Mouse (Mus musculus) 416B (cell line): Measurements from ENCODE around the gene Sox13.
A peak's percentile ranks its signal among the peaks of the same experiment; 100 is the strongest.
"Not testable (repeated sequence)": the region's sequence is repeated elsewhere in the genome, so short reads cannot be mapped to it uniquely, and the experiment has no call there.

ENCODE experiments used
- DNase-seq: peaks from one replicate; pipeline ENCODE4 v3.0.0; 2011; ENCODE audit warnings: low read depth

Sox13 gene

DNA sequence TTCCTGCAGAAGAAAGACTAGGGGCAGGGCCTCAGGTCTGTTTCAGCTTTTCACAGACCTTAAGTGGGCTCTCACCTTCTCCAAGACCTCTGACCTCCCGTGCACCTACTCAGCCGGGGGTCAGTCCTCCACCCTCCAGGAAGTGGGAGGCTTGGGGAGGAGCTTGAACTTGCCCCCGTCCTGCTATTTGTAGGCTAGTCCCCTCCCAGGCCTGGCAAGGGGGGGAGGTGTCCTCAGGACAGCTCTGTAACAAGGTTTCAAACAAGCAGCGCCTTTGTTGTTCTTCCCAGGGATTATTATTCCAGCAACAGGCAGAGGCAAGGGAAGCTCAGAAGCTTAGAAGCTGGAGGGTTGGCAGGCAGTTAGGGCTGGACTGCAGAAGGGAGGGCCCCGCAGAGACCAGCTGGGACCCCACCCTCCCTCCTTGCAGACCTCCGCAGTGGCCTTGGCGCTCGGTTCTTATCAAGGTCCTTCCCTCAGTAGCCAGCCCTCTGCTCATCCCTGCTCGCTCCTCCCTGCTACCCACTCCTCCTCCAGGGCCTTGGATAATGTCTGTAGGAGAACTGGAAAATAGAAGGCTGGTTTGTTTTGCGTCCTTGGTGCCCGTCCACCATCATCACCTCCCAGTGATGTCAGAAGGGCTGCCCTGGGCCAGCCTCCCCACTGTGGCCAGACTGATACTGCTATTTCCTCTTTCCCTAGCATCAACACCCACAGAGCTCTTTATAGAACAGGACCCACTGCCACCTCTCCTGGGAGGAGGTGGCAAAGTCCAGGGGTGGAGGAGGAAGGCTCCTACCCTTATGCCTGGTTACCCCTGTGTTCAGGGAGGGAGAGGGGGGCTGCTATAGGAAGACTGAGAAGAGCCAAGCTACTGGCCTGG, 56.3 kb downstream of the Sox13 start:
- no peak for DNase-seq

DNA sequence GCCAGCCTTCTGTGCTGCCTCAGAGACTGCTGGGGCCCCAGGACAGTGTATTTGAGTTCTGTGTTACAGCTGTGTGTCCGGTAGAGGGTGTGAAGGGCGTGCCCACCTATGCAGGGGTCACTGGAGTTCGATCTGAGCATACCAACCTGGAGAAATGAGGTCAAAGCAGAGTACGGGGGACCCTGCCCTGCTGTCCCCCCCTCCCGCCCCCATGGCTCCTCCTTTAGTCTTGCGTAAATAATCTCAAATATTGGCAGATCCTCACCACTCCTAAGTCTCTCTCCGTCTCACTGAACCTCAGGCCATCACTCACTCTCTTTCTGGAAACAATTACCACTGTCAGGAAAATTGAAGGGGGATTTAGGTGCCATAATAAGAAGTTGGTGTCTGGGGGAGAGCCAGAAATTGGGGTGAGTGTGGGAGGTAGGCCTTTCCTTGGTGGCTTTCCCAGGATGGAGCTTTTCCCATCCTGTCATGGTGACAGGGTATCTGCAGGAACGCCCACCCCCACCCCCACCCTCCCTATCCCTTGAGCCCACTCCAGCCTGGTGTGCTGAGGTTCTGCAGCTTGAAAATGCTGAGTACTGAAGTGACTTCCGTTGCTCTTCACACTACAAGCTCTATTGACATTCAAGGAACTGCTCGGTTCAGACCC, 57.1 kb downstream of the Sox13 start:
- DNase-seq = no peak

DNA sequence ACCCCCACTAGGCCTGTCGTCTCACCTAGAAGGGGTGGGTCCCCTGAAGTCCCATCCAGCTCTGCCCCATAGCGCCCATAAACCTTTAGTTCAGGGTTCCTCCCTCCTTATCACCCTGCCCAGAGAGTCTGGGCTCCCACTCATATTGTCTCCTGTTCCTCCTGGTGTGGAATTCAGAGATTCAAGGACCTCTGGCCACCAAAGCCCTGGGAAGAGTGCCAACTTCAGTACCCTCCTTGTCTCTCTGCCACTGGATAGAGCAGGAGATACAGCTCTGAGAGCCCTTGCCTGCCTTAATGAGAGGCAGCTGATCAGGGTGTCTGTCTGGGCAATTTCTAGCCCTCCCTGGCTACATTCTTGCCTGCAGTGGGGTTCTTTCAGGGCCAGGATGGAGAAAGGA, 59.3 kb downstream of the Sox13 start:
- no peak for DNase-seq

DNA sequence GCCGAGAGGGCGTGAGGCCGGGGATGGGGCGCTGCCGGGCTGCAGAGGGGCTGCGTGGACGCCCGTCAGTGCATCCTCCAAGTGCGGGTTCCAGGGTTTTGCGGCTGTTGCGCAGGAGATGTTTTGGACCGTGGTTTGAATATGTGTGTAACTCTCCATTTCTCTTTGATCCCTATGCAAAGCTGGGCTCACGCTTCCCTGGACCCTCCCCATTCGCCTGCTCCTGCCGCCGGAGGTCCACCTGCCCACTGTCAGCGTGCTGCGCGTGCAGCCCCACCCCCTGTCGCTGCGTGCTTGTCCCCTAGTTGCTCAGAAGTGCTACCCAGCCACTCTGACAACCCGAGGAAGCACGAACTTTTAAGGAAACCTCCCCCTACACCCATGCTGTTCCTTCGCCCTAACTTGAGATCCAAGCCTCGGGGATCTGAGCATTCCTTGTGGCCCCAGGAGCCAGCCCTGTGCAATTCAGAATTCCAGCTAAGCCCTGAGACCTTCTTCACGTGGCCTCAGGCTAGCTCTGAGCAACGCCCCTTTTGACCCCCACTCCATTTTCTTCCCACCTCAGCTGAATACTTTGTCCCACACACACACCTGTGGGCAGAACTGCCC, 60.1 kb downstream of the Sox13 start:
- DNase-seq = no peak

DNA sequence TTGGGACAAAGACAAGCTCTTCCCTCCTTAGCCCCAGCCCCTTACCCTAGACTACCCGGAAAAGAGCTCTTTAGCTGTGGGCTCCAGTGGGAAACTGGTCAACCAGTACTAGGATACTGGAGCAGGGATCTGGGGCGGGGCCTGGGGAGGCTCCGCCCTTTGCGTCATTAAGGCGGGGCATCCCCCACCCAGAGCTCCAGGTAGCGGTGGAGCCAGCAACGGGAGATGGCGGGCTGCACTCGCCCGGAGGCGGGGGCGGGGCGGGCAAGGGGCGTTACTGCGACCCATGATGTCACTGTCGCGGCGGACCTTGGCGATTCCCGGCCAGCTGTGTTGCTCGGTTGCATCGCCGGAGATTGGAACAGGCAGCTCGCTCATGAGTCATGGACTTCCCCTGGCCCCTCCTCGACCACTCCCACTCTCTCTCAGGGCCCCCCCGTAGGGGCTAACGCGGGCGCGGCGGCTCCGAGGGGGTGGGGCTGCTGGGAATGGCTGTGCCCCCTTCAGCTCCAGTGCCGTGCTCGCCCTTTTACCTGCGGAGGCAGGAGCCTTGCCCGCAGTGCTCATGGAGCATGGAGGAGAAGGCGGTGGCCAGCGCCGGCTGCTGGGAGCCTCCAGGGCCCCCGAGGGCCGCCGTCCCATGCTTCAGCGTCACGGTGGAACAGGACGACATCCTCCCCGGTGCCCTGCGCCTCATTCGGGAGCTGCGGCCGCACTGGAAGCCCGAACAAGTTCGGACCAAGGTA, 60.7 kb downstream of the Sox13 start, which contains the start of gene Etnk2:
TSS of gene Etnk2 (plus strand) at position 297 of the 746 bp plus-strand sequence.
- DNase-seq = no peak

DNA sequence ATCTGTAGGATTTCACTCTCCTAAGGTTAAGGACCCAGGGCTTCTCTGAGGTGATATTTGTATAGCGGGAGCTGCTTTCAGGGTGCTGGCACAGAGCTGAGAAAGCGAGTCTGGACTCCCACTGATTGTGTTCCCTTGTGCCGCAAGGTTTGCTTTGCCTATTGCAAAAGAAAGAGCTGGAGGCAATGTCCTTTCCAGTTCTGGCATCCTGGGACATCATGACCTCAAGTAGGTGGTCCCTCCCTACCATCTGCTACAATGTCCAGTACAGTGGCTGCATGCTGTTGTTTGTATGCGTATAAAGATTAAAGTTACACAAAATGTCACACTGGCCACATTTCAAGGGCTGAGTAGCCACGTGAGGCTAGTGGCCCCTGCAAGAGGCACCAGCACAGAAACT, 62.1 kb downstream of the Sox13 start:
- no peak for DNase-seq

DNA sequence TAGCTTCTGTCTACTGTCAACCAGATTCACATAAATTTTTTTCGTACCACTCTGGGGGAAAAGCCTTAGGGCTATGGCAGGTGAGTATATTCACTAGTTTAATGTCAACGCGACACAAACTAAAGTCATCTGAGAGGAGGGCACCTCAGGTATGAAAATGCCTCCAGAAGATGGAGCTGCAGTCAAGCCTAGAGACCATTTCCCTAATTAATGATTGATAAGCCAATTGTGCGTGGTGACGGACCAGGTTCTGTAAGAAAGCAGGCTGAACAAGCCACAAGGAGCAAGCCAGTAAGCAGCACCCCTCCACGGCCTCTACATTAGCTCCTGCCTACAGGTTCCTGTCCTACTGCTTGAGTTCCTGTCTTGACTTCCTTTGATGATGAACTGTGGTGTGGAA, 63.2 kb downstream of the Sox13 start:
- DNase-seq = no peak

DNA sequence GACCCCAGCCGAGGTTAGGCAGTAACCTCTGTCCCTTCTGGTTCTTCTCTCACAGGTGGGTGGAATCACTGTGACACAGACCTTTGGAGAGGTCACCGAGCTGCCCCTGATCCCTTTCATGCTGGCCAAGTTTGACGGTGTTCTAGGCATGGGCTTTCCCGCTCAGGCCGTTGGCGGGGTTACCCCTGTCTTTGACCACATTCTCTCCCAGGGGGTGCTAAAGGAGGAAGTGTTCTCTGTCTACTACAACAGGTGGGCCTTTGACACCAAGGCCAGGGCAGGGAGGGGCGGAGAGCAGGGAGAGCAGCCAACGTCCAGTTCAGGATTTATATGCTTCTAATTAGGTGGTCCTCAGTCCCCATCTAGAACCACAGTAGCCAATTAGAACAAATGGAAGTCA, 67.8 kb downstream of the Sox13 start:
- DNase-seq = no peak

DNA sequence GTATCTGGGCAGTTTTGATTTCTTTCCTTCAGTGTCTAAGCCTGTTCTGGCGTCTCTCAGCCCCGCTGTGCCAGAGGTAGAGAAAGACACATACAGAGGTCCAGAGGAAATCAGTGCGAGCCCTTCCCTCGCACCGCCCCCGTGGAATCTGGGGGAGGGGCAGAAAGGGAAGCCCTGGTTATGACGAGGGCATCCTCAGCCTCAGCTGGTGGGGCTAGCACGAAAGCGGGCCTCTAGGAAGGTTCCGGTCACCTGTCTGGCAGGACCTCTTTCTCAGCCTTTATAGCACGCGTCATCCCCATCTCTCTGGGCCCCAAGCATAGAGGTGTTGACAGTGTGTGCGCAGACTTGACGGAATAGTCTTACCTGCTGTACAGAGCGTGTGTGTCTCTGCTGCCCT, 68.3 kb downstream of the Sox13 start:
- DNase-seq = no peak

DNA sequence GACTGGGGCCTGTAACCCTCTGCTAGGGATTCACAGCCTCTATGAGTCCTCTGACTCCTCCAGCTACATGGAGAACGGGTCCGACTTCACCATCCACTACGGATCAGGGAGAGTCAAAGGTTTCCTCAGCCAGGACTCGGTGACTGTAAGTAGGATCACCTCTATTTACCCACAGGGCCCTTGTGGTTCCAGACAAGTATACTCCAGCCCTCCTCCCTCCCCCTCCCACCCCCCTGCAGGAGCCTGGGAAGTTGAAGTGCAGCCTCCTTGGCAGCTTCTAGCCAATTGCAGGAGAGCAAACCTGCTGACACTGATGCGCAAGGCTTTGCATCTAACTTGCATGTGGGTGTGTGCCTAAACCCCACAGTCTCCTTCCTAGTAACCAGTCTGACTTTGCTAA, 68.7 kb downstream of the Sox13 start:
- DNase-seq = no peak

DNA sequence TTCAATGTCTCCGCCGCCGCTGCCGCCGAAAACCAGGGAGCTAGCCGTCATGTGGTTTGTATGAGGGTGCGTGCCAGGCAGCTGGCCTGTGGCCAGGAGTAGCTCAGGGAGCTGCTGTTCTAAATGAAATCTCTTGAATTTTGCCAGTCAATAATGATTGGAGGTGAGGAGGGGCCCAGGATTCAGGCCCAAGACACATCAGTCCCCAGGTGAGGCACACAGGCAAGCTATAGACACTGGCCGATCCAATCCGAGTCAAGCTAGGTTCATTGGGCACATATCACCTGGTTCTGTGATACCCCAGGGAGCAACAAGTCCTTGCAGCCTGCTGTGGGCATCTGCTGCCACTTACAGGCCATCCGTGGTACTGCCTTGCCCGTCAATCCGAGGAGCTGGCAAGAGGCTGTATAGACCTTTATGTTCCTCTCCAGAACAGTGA, 70.8 kb downstream of the Sox13 start:
- DNase-seq = peak; percentile 68

DNA sequence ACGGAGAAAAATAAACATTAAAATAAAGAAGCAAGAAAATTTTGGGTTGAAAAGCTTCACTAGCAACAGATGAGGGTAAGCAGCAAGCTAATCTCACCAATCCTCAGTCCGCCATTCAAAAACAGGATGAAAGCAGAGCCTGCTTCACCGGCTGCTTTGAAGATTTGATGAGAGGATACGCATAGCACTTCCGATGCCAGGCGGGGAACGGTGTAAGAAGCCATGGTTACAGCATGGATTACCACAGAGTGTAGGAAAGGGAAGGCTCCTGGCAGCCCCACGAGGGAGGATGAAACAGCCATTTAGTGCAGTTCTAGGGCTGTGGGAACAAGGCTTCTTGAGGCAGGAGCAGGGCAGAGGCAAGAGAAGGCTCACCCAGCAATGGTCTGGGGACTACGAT, 72.4 kb downstream of the Sox13 start:
- no peak for DNase-seq

DNA sequence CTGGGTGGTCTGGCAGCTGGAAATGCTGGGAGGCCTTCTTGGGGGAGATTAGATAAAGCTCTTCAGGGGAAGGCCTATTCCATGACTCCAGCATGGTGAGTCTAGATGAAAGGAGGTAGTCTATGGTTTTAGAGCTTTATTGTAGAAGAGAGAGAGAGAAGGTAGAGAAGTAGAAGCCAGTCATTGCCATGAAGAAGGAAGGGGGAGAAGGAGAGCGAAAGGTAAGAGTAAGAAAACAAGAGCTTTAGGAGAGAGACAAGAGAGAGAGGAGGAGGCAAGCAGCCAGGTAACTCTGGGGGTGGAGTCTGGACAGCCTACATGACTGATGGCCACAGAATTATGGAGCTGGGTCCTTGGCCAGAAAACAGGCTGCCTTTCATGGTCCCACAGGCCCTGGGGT, 74.0 kb downstream of the Sox13 start, which contains the start of gene Ren1:
TSS of gene Ren1 (plus strand) at position 301 of the 400 bp plus-strand sequence.
- no peak for DNase-seq

DNA sequence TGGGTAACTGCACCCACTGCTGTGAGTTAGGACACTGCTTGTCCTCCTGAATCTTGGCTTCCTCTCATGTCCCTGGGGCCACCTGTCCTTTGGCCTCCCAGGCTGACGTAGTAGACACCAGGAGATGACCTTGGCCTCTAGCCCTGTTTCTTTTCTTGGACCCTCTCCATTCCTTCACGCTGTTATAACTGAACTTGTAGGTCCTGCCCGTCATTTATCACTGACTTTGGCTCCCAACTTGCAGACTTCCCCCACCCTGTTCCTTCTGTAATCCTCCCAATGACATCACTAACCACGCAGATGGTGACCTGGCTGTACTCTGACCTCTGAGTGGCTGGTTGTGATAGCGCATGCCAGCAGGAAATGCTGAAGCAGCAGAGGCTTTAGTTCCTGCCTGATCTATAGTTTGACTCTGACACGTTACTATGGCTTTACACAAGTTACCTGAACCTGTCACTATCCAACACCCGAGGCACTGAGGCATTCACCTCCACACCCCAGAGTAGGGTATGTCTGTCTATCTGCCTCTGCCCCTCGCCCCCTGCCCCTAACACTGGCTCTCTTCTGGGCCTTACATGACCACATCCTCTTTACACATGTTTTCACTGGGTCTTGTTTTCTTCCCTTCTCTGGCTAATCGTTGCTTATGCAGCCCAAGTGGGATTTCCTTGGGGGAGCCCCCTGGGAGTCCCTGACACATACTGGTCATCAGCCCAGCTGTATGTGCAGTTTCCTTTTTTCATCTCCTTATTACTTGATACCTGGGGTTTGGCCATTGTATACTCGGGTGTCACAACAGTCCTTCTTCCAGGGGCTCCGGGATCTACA, 76.3 kb downstream of the Sox13 start:
- peak; percentile 38 for DNase-seq

DNA sequence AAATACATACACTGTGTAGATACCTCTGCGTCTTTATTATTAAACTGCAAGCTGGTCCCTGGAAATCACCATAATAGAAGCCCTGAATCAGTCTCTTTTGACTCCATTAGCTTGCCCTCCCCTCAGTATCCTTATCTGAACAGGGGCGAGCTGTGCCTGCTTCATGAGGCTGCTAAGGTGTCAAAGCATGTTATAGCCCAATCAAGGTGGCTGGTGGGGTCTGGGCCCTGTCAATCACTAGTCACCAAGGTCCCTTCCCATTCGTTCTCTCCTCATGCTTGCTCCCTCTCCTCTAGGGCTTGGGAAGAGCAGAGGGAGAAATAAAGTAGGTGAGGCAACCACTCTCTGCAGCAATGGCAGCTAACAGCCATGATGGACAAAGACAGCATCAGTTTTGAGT, 77.0 kb downstream of the Sox13 start:
- DNase-seq = no peak

DNA sequence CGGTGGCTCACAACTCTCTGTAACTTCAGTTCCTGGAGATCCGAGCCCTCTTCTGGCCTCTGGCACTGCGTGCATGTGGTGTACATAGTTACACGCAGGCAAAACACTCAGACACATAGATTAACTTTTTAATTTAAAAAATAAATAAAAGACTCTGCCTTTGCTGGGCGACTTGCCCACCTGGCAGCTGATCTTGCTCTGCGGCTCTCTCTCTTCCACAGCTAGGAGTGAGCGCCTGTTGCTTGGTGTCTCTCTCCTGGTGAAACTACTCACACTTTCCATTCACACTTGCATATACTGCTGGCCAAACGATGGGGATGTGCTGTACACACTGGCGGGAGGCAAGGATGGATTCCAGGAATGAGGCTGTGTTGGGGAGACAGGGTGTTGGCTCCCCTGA, 77.6 kb downstream of the Sox13 start:
- no peak for DNase-seq

DNA sequence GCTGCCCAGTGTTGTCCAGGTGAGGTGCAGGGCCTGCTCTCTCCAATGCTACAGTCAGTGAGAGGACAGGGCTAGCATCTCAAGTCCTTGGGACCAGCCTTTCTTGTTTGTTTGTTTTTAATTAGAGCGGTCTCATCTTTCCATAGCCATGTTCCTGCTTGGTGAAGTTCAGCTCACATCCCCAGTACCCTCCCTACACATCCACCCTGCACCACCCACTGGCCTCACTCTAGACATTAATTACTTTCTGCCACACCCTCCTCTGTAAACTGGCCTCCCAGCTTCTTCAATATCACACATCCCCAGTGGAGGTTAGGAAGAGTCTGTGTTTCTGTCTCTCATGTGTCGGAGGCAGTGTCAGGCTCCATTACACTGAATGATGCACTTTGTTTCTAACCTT, 79.8 kb downstream of the Sox13 start:
- no peak for DNase-seq

DNA sequence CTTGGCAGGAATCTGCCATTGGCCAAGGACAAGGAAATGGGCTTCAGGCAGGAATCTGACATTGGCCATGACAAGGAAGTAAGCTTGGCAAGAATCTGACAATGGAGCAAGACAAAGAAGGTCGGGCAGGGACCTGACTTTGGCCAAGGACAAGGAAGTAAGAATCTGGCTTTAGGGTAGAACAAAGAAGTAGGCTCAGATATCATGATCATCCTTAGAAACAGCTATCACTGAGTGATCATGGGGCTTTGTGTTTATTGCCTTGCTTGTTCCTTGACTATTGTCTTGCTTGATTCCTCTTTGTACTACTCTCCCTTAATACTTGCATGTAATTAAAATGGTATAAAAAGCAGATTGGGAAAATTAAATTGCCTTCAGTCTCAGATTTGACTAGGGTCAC, 83.8 kb downstream of the Sox13 start:
- DNase-seq = not testable (repeated sequence)

DNA sequence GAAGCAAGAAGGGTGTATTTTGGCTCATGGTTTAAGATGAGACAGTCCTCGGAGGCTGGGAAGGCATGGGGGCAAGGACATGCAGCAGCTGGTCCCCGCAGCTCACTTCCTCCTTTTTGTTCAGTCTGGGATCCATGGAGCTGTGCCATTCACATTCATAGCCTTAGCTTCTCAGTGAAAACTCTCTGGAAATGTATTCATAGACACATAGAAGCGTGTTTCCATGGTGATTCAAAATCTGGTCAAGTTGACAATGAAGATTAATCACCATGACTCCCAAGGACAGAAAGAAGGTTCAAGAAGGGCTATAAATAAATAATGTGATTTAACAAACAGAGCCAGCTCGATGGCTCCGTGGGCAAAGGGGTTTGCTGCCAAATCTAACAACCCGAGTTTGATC, 90.2 kb downstream of the Sox13 start:
- no peak for DNase-seq

DNA sequence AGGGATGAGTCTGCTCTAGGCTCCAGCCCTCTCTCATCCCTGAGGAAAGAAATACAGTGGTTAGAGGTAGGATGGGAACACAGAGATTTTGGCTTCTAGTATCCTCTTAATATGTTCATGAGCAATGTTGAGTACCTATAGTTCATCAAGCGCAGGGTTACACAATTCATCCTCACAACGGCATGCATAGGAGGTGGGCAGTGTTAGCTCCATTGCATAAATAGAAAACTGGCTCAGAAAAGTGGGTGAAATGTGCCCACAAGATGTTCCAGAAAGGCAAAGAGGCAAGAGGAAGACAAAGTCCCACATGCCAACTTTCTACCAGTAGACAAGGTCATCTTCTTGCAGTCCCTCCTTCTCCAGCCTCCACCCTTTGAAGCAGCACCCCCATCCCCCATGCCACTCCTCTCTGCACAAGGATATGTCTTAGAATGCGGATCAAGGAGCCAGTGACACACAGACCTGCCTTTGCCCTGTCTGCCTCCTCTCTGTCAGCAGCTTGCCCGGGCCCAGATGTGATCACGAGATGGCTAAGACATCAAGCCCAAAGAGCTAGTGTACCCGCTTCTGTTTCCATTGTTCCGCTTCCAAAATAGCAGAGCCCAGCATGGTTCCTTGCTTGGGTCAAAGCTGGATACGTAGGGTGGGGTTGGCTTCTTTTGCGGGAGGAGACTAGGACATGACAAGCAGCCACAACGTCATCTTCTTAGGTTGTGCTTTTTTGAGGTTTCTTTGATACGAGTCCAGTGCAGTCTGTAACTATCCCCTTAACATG, 91.3 kb downstream of the Sox13 start:
- no peak for DNase-seq
